Mouse (Mus musculus) 3134 (cell line): ENCODE measurements around the gene Tenm4.

ENCODE experiments used
- DNase-seq: peaks from one replicate; pipeline ENCODE4 v3.0.0-alpha.2; 2011; ENCODE audit warnings: low spot score; ENCODE audit not compliant: insufficient read length; ENCODE audit errors: extremely low read depth

The Tenm4 gene

GRCm38 (mm10) chr7:96869079-96869810 is 698.2 kb downstream of the Tenm4 start:
- no peak for DNase-seq

- no peak for DNase-seq
These were observed 699.4 kb downstream of the Tenm4 start for GRCm38 (mm10) chr7:96870473-96870872.

DNA sequence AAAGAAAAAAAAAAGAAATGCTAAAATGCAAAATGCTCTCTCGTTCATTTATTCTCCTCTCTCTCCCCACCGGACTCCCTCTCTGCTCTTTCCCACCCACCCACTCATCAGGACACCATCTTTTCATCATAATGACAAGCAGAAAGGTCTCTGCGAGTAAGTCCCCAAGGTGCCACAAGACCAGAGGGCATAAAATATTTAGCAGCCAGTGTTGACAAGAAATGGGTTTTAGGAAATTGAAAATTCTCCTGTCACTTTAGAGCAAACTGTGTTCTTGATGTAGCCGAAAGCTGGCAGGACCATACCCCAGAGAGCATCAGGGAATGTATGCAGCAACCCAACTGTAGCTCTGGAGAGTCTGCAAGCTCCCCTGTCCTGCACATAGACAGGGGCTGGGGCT is 700.0 kb downstream of the Tenm4 start:
- no peak for DNase-seq

GRCm38 (mm10) chr7:96878511-96879276 is 707.6 kb downstream of the Tenm4 start:
- no peak for DNase-seq

DNA sequence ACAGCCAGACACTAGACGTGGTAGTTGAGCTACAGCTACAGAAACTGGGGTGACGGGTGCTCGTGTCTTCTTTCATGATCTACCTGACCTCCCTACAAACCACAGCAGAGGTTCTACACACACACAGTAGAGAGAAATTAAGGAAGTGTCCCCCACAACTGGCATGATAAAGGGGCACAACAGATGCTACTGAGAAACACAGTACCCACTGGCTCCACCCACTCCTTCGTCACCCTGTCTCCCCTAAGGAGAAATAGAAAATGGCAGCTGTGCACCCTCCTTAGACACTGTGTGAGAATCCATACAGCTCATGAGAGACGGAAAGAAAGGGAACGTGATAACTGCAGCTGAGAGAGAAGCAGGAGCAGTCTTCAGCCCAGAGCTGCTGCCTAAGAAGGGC is 708.5 kb downstream of the Tenm4 start:
- DNase-seq: no peak

DNA sequence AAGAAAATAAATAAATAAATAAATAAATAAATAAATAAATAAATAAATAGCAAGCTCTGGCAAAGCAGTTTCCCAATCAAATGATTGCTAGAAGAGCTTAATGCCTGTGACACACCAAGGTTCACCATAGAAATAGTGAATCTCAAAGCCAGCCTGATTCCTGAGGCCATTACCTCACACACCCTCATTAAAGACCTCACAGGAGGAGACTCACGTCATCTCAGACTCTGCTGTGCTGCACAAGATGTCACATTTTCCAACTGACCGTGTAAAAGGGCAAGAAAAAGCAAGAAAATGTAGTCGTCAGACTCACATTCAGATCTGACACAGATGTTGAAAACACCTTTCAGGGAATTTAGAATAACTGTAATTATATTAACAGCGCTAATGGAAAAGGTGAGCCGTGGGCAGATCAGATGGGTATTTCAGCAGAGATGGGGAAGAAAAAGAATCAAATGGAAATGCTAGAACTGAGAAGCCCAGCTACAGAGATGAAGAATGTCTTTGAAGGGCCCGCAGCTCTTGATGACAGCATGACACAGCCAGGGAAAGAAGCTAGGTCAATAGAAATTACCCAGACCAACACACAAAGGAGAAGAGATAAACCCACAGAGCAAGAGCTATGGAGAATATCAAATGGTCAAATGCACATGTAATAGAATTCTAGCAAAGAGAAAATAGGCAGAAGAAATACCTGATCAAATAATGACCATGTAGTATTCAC is 709.3 kb downstream of the Tenm4 start:
- DNase-seq: no peak

DNA sequence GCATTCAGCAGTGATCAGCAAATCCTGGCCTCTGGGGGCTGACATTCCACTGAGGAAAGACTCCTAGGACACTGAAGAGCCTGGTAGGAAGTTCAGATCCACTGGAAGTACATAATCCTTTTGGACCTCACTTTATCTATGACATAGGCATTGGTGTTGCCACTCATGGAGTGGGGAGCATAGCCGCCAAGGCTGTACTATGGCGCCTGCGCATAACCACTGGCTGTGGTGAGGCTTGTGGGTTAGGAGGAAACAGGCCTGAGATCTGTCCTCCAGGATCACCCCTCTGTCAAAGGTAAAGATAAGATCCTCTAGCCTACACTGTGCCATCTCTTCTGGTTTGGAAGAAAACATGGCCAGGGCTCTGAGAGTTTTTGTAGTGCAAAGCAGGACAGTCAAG is 712.3 kb downstream of the Tenm4 start:
- no peak for DNase-seq

- no peak for DNase-seq
These were observed 716.1 kb downstream of the Tenm4 start for GRCm38 (mm10) chr7:96887088-96887654.

DNA sequence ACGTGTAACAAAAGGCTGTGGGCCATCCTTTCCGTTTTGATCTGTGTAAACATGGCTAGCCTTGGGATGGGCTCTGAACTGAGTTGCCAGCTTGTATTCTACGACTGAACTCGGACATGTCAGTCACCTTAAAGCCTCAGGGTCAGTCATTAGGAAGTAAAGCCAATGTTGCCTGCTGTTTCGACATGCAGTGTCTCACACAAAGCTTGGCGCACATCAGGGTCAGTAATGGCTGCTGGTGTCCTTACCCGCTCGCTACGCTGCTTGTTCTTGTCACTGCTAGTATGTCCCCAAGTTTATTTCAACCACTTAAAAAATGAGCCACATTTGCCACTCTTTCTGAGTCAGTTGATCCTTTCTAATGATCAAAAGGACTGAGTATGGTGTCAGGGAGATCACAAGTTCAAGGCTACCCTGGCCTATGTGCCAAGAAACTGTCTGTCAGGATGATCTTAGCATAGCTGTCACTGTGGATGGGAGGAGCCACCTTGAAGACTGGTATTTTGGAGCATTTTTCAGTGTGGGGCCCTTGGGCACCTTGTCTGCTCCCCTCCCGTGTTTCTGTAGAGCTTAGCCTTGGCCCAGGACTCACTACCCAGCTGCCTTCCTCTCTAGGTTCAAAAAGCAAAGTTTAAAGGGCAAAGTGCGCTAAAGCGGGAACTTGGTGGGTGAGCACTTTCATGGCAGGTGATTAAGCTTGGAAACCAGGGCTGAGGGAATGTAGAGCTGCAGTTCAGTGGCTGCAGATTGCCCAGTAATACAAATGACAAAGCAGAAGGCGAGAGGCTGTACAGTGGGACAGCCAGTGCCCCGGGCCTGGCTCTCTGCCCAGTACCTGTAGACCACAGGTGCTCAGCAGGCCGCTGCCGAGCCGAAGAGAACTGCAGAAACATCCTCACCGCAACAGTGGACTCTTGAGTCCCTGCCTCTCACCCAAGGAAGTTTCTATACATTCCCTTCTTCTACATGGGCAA is 718.3 kb downstream of the Tenm4 start:
- no peak for DNase-seq

GRCm38 (mm10) chr7:96890035-96890621 is 719.1 kb downstream of the Tenm4 start:
- DNase-seq: no peak

DNA sequence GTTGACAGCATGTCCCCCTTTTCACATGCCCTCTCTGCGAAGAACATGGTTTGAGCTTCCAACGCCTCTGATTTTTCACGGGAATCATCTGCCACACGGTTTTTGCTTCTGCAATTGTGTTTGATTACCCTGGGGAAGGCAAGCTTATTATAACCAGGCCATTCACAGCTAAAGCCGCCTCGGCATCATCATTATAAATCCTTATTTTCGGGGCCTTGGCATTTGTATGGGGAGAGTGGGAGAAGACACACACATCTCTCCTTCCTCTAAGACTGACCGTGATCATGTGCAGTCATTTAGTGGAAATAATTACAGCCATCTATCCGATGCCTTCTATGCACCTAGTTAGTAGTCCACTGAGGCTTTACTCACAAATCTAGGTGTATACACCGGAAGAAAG is 719.9 kb downstream of the Tenm4 start:
- no peak for DNase-seq

DNA sequence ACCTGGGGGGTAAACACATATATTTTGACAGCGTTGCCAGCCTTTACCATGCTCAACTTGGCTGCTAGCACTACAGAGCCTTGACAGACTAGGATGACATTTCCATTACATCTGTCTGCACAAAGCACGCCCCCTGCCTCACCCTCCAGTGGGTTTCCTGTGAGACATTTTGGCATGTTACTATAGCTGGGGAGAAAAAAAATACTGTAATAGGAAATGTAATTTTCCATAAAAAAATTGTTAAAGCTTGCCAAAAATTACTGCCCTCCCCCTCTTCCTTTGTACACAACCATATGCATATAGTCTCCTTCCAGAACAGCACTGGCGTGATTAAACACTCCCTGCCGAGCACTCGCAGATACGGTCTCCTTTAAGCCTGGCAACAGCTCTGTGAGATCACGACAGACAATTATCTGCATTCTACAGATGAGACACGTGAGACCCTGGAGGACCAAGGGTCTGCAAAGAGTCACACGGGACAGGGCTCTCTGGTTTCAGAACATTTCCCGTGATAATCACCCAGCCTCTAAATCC is 728.1 kb downstream of the Tenm4 start:
- DNase-seq: no peak

DNA sequence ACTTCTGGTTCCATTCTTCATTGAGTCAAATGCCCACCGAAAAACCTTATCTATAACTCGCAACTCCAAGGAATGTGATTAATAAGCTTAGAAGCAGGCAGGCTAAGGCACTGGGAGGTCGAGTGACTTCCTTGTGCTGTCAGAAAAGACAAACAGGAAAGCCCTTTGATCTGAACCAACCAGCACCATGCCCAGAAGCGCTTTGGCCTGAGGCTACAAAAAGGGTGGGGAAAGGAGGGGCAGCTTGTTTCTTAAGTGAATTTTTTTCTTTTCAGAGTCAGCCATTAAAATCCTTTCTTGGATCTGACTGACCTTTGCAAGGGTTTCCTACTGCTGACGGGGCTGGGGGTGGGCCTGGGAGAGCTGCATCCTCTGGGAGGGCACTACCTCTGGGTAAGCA is 731.1 kb downstream of the Tenm4 start:
- no peak for DNase-seq

DNA sequence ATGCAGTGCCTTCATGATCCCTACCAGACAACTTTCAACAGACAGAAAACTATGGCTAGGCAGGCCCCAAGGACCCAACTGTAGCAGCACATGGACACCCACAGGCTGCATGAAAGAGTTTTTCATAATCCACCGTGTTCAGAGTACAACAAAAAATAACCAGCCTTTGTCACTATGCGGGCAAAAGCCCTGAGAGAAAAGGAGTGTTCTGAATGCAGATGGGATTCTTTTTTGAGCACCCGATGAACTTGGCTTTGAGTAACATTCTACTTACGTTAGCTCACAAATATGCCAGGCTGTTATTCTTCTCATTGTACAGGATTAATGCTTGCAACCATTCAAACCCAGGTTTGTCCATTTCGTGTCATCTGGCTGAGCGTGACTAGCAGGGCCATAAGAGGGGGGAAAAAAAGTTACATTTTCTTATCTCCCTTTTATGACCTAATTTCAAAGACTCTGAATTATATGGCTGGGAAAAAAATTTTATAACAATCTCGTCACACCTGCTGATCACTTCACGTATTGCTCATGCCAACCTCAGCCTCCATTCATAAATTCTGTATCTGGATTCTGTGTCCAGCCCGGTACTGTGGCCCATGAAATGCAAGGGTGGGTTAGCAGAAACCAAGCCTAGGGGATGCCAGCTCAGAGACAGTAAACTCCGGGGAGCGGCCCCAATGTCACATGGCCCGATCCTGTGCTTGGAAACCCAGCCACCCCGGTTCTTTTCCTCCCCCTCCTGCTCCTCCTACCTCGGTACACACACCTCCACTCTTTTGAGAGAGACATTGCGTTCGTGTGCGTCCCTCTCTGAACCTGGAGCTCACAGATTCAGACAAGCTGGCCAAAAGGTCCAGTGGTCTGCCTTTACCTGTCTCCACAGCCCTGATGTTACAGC is 732.3 kb downstream of the Tenm4 start:
- no peak for DNase-seq

- no peak for DNase-seq
These were observed 733.4 kb downstream of the Tenm4 start for GRCm38 (mm10) chr7:96904442-96904841.

DNA sequence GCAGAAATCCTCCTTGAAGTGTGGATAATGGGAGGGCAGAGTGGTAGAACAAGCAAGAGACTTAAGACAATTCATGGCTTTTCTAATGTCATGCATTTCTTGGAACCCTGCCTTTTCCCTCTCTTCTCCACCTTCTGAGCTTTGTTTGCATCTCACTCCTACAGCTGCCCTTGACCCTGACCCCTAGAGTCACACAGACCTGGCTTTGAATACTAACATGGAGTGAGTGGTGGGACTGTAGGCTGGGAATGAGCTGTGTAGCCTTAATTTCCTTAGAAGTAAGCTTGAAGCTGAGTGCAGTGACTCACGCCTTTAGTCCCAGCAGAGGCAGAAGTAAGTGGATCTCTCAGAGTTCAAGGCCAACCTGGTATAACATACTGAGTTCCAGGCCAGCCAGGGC is 733.9 kb downstream of the Tenm4 start:
- no peak for DNase-seq

- no peak for DNase-seq
These were observed 734.4 kb downstream of the Tenm4 start for GRCm38 (mm10) chr7:96905422-96905821.

- no peak for DNase-seq
These were observed 735.2 kb downstream of the Tenm4 start for GRCm38 (mm10) chr7:96906216-96906615.
